20 mouse cellular contexts compared by ENCODE assay signal in genomic region chr5:35000323-35000722, GRCm38 (mm10). TPM values are rescaled to one million over a fixed set of nuclear protein-coding genes. Genes with fewer than 3 reads are reported as not detected.
DNase-seq lines count a peak whose midpoint lies in the region; ATAC-seq and TF ChIP-seq lines count a peak whose summit lies in the region.
"Had no signal": no experiment of that assay in that cellular context is flagged by ENCODE, and none has a peak within 500 bp of the region (broad histone marks: within the 10 kb centered on the region; RNA-seq: fewer than 3 reads in every experiment).

No protein-coding gene starts in this region.

- no peak for ATAC-seq in embryonic facial prominence, embryonic 12.5 days (ENCODE audit: insufficient number of reproducible peaks, insufficient read depth, low FRiP score, low TSS enrichment)
- no peak for ATAC-seq in embryonic facial prominence, embryonic 15.5 days (ENCODE audit: insufficient number of reproducible peaks, low FRiP score, low TSS enrichment, low read depth)
- no peak for ATAC-seq in stomach, embryonic 15.5 days (ENCODE audit: insufficient read depth, low FRiP score, low read depth)
- no peak for ATAC-seq in heart, embryonic 12.5 days (ENCODE audit: insufficient number of reproducible peaks, low FRiP score)
- ATAC-seq: forebrain, embryonic 13.5 days; intestine, embryonic 16.5 days had no signal

- no peak overlapping the region for H3K4me2 ChIP-seq in embryonic facial prominence, embryonic 12.5 days (replicated peaks)
- H3K4me2 ChIP-seq in embryonic facial prominence, embryonic 15.5 days (replicated peaks) = 0 out of 2 replicates have a peak overlapping the region, but pooled peaks have one; percentile 25
- no peak overlapping the region for H3K4me2 ChIP-seq in stomach, embryonic 15.5 days
- no peak overlapping the region for H3K4me2 ChIP-seq in heart, embryonic 12.5 days
- H3K4me2 ChIP-seq: forebrain, embryonic 13.5 days; hindbrain, embryonic 15.5 days had no signal

- H3K9me3 ChIP-seq in embryonic facial prominence, embryonic 12.5 days = no peaks in the 10 kb centered on the region
- H3K9me3 ChIP-seq in embryonic facial prominence, embryonic 10.5 days = no peaks in the 10 kb centered on the region
- H3K9me3 ChIP-seq in embryonic facial prominence, embryonic 15.5 days (replicated peaks) = no peaks in the 10 kb centered on the region
- H3K9me3 ChIP-seq in stomach, embryonic 15.5 days = no peaks in the 10 kb centered on the region
- H3K9me3 ChIP-seq in heart, embryonic 12.5 days (replicated peaks) = no peaks in the 10 kb centered on the region
- H3K9me3 ChIP-seq: forebrain, embryonic 13.5 days; hindbrain, embryonic 10.5 days; hindbrain, embryonic 15.5 days had no signal

- peaks cover 15% of the 10 kb centered on the region for H3K4me1 ChIP-seq in embryonic facial prominence, embryonic 12.5 days
- peaks cover 30% of the 10 kb centered on the region for H3K4me1 ChIP-seq in embryonic facial prominence, embryonic 10.5 days
- peaks cover 44% of the 10 kb centered on the region for H3K4me1 ChIP-seq in embryonic facial prominence, embryonic 15.5 days
- H3K4me1 ChIP-seq in stomach, embryonic 15.5 days = no peaks in the 10 kb centered on the region
- H3K4me1 ChIP-seq in kidney, adult 2 months (ENCODE audit: control insufficient read depth, insufficient read depth, low read length) = no peaks in the 10 kb centered on the region
- peaks cover 46% of the 10 kb centered on the region for H3K4me1 ChIP-seq in heart, embryonic 12.5 days (replicated peaks)

- intact Hi-C loops in left cerebral cortex, postnatal 25 days (cut with DNase I) = no loop called here

- DNase-seq in embryonic facial prominence, embryonic 10.5 days (ENCODE audit: low spot score) = no peak
- DNase-seq in kidney, adult 2 months = no peak
- no peak for DNase-seq in left cerebral cortex, postnatal 25 days (ENCODE audit: low spot score in 2 of 2)
- DNase-seq: adrenal gland, adult 2 months; adrenal gland, postnatal 25 days; cerebellum, adult 18-20 months; cerebellum, adult 9-11 months; cerebellum, postnatal 36 days; gastrocnemius, adult 2 months; gastrocnemius, postnatal 36 days; heart, adult 11 months; heart, postnatal 10 days had no signal

- H3K9ac ChIP-seq in embryonic facial prominence, embryonic 12.5 days = no peak overlapping the region
- H3K9ac ChIP-seq in embryonic facial prominence, embryonic 15.5 days = no peak overlapping the region
- no peak overlapping the region for H3K9ac ChIP-seq in stomach, embryonic 15.5 days
- H3K9ac ChIP-seq in heart, embryonic 12.5 days = no peak overlapping the region
- H3K9ac ChIP-seq: forebrain, embryonic 13.5 days; hindbrain, embryonic 15.5 days had no signal

- peak overlapping the region; percentile 67 for H3K27ac ChIP-seq in embryonic facial prominence, embryonic 12.5 days
- no peak overlapping the region for H3K27ac ChIP-seq in embryonic facial prominence, embryonic 10.5 days (replicated peaks)
- peak overlapping the region; percentile 81 for H3K27ac ChIP-seq in embryonic facial prominence, embryonic 15.5 days (replicated peaks)
- H3K27ac ChIP-seq in stomach, embryonic 15.5 days = peak overlapping the region; percentile 65; the same call in 1 of the 2 replicates
- H3K27ac ChIP-seq in kidney, adult 2 months (ENCODE audit: insufficient read depth, low read depth, low read length) = no peak overlapping the region
- no peak overlapping the region for H3K27ac ChIP-seq in heart, embryonic 12.5 days (ENCODE audit: poor library complexity, severe bottlenecking)
- H3K27ac ChIP-seq: forebrain, embryonic 13.5 days; gastrocnemius, adult 2 months; hindbrain, embryonic 10.5 days; hindbrain, embryonic 15.5 days had no signal

- no peaks in the 10 kb centered on the region for H3K27me3 ChIP-seq in embryonic facial prominence, embryonic 12.5 days
- no peaks in the 10 kb centered on the region for H3K27me3 ChIP-seq in embryonic facial prominence, embryonic 10.5 days (replicated peaks; ENCODE audit: low read depth, poor library complexity, severe bottlenecking)
- H3K27me3 ChIP-seq in embryonic facial prominence, embryonic 15.5 days = no peaks in the 10 kb centered on the region
- H3K27me3 ChIP-seq in stomach, embryonic 15.5 days (replicated peaks) = no peaks in the 10 kb centered on the region
- no peaks in the 10 kb centered on the region for H3K27me3 ChIP-seq in kidney, adult 2 months (replicated peaks; ENCODE audit: control insufficient read depth, insufficient read depth, low read length)
- no peaks in the 10 kb centered on the region for H3K27me3 ChIP-seq in heart, embryonic 12.5 days (replicated peaks)
- H3K27me3 ChIP-seq: forebrain, embryonic 13.5 days; hindbrain, embryonic 15.5 days had no signal

- H3K4me3 ChIP-seq in embryonic facial prominence, embryonic 12.5 days = no peak overlapping the region
- no peak overlapping the region for H3K4me3 ChIP-seq in embryonic facial prominence, embryonic 10.5 days
- H3K4me3 ChIP-seq in embryonic facial prominence, embryonic 15.5 days (replicated peaks) = no peak overlapping the region
- no peak overlapping the region for H3K4me3 ChIP-seq in stomach, embryonic 15.5 days (replicated peaks)
- no peak overlapping the region for H3K4me3 ChIP-seq in kidney, adult 2 months (ENCODE audit: insufficient read depth, low read depth, low read length)
- H3K4me3 ChIP-seq in heart, embryonic 12.5 days = no peak overlapping the region
- H3K4me3 ChIP-seq: forebrain, embryonic 13.5 days; gastrocnemius, adult 2 months; hindbrain, embryonic 10.5 days; hindbrain, embryonic 15.5 days had no signal

- peaks cover 14% of the 10 kb centered on the region; the same call in 1 of the 2 replicates for H3K36me3 ChIP-seq in embryonic facial prominence, embryonic 12.5 days
- peaks cover 77% of the 10 kb centered on the region for H3K36me3 ChIP-seq in embryonic facial prominence, embryonic 10.5 days (replicated peaks)
- 0 out of 2 replicates have a peak, but pooled peaks cover under 1% of the 10 kb centered on the region for H3K36me3 ChIP-seq in embryonic facial prominence, embryonic 15.5 days
- no peaks in the 10 kb centered on the region for H3K36me3 ChIP-seq in stomach, embryonic 15.5 days
- H3K36me3 ChIP-seq in kidney, adult 2 months (ENCODE audit: control insufficient read depth, insufficient read depth, low read length) = no peaks in the 10 kb centered on the region
- H3K36me3 ChIP-seq in heart, embryonic 12.5 days = no peaks in the 10 kb centered on the region; the same call in 1 of the 2 replicates
- H3K36me3 ChIP-seq: hindbrain, embryonic 15.5 days had no signal

- TF ChIP-seq POLR2A in kidney, adult 2 months (IDR thresholded peaks at IDR 0.05; ENCODE audit: low read depth, low read length) = no peak

- no peak for TF ChIP-seq CTCF in kidney, adult 2 months (conservative IDR thresholded peaks at IDR 0.05; ENCODE audit: insufficient read depth, insufficient read length, low read depth, low read length)

RNA-seq across cellular contexts. Expression of gene Hgfac, which starts 41.0 kb away (rescaled TPM):
- 0.67 and 0.90 TPM in 2 replicates for polyA plus RNA-seq in embryonic facial prominence, embryonic 12.5 days (2016; fragmentation: Nextera tagmentation; extraction: Ambion mirVana)
- polyA plus RNA-seq in embryonic facial prominence, embryonic 10.5 days (2016; fragmentation: Nextera tagmentation; extraction: Ambion mirVana) = 0.08 and 0.82 TPM in 2 replicates
- 0.29 and 0.71 TPM in 2 replicates for polyA plus RNA-seq in embryonic facial prominence, embryonic 15.5 days (2015; fragmentation: Nextera tagmentation; extraction: Ambion mirVana)
- polyA plus RNA-seq in stomach, embryonic 15.5 days (2015; fragmentation: Nextera tagmentation; extraction: Ambion mirVana) = 5.2 and 9.3 TPM in 2 replicates
- polyA plus RNA-seq in kidney, adult 2 months (2012; rRNA removed) = 46.8 and 66.0 TPM in 2 replicates
- total RNA-seq in left cerebral cortex, postnatal 25 days (2021) = 1 to 10 TPM; 1.1 TPM
- 0.42 and 1.5 TPM in 2 replicates for polyA plus RNA-seq in heart, embryonic 12.5 days (2016; fragmentation: Nextera tagmentation; extraction: Ambion mirVana)

RNA-seq across cellular contexts. Expression of gene Rgs12, which starts 51.1 kb away (rescaled TPM):
- 55.0 and 56.3 TPM in 2 replicates for polyA plus RNA-seq in embryonic facial prominence, embryonic 12.5 days (2016; fragmentation: Nextera tagmentation; extraction: Ambion mirVana)
- polyA plus RNA-seq in embryonic facial prominence, embryonic 10.5 days (2016; fragmentation: Nextera tagmentation; extraction: Ambion mirVana) = 52.7 and 54.5 TPM in 2 replicates
- 40.1 and 42.3 TPM in 2 replicates for polyA plus RNA-seq in embryonic facial prominence, embryonic 15.5 days (2015; fragmentation: Nextera tagmentation; extraction: Ambion mirVana)
- polyA plus RNA-seq in stomach, embryonic 15.5 days (2015; fragmentation: Nextera tagmentation; extraction: Ambion mirVana) = 26.8 and 28.1 TPM in 2 replicates
- 14.1 and 20.7 TPM in 2 replicates for polyA plus RNA-seq in kidney, adult 2 months (2012; rRNA removed)
- total RNA-seq in left cerebral cortex, postnatal 25 days (2021) = 10 to 100 TPM; 52.3 to 62.3 TPM
- 34.2 and 35.6 TPM in 2 replicates for polyA plus RNA-seq in heart, embryonic 12.5 days (2016; fragmentation: Nextera tagmentation; extraction: Ambion mirVana)

RNA-seq across cellular contexts. Expression of gene Dok7, which starts 56.2 kb away (rescaled TPM):
- 2.0 and 2.3 TPM in 2 replicates for polyA plus RNA-seq in embryonic facial prominence, embryonic 12.5 days (2016; fragmentation: Nextera tagmentation; extraction: Ambion mirVana)
- 0.34 and 0.35 TPM in 2 replicates for polyA plus RNA-seq in embryonic facial prominence, embryonic 10.5 days (2016; fragmentation: Nextera tagmentation; extraction: Ambion mirVana)
- 9.6 and 11.1 TPM in 2 replicates for polyA plus RNA-seq in embryonic facial prominence, embryonic 15.5 days (2015; fragmentation: Nextera tagmentation; extraction: Ambion mirVana)
- polyA plus RNA-seq in stomach, embryonic 15.5 days (2015; fragmentation: Nextera tagmentation; extraction: Ambion mirVana) = 1.8 and 2.1 TPM in 2 replicates
- 1.5 and 1.6 TPM in 2 replicates for polyA plus RNA-seq in kidney, adult 2 months (2012; rRNA removed)
- total RNA-seq in left cerebral cortex, postnatal 25 days (2021) = 10 to 100 TPM; 19.6 to 20.0 TPM
- polyA plus RNA-seq in heart, embryonic 12.5 days (2016; fragmentation: Nextera tagmentation; extraction: Ambion mirVana) = 7.0 and 7.6 TPM in 2 replicates

Comparison
In these comparisons a context has a peak if more than half of its experiments do, and no peak if none do; other contexts are left out.
1. H3K27ac ChIP-seq: peak in embryonic facial prominence, embryonic 12.5 days (single experiment), embryonic facial prominence, embryonic 15.5 days (single experiment) and stomach, embryonic 15.5 days (single experiment); none in embryonic facial prominence, embryonic 10.5 days (single experiment), kidney, adult 2 months (single experiment) and heart, embryonic 12.5 days (single experiment).